Mouse (Mus musculus) thymus, postnatal 0 days (tissue): Measurements from ENCODE around the gene Sox10. TPM values are rescaled to one million over a fixed set of nuclear protein-coding genes. Genes with fewer than 3 reads are reported as not detected.

Experiments used
- DNase-seq: peaks from one replicate; pipeline ENCODE4 v3.0.0-alpha.2; 2015; ENCODE audit warnings: low spot score
- polyA plus RNA-seq: library from polyadenylated mRNA; unstranded; fragments of >200 nt; fragmentation: Nextera tagmentation; extraction: Ambion mirVana; gene quantifications from 2 replicates; pipeline ENCODE4 v1.2.1, GENCODE M21; 2015

The Sox10 gene
- polyA plus RNA-seq, 1 experiment from 2014 or later: 0.26 TPM

GRCm38 (mm10) chr15:79162301-79162700, 2.7 kb downstream of the Sox10 start:
- DNase-seq: no peak

GRCm38 (mm10) chr15:79155572-79155971, 9.5 kb downstream of the Sox10 start:
- DNase-seq: no peak

GRCm38 (mm10) chr15:79152709-79153108, 12.3 kb downstream of the Sox10 start:
- no peak for DNase-seq

GRCm38 (mm10) chr15:79151881-79152280, 13.2 kb downstream of the Sox10 start:
- DNase-seq: no peak

GRCm38 (mm10) chr15:79148533-79148932, 16.5 kb downstream of the Sox10 start:
- peak; percentile 78 for DNase-seq

- no peak for DNase-seq
These were observed 19.5 kb downstream of the Sox10 start for GRCm38 (mm10) chr15:79145522-79145921.

GRCm38 (mm10) chr15:79144021-79144420, 21.0 kb downstream of the Sox10 start:
- DNase-seq: no peak

- DNase-seq: no peak
These were observed 21.7 kb downstream of the Sox10 start for GRCm38 (mm10) chr15:79143316-79143715.

- DNase-seq: no peak
These were observed 23.5 kb downstream of the Sox10 start for GRCm38 (mm10) chr15:79141566-79141917.

GRCm38 (mm10) chr15:79140866-79141565, 24.0 kb downstream of the Sox10 start, which contains the start of the genes Polr2f and 1700088E04Rik:
Gene Polr2f (plus strand): TSS chr15:79141009.
Gene 1700088E04Rik (minus strand): TSS chr15:79141253.
- DNase-seq: peak; percentile 97

- DNase-seq: peak; percentile 24
These were observed 25.4 kb downstream of the Sox10 start for GRCm38 (mm10) chr15:79139640-79140039.

GRCm38 (mm10) chr15:79135783-79136575, 29.1 kb downstream of the Sox10 start:
- DNase-seq: no peak

GRCm38 (mm10) chr15:79135332-79135731, 29.7 kb downstream of the Sox10 start:
- no peak for DNase-seq

- no peak for DNase-seq
These were observed 30.4 kb downstream of the Sox10 start for GRCm38 (mm10) chr15:79134496-79135270.

- no peak for DNase-seq
These were observed 31.8 kb downstream of the Sox10 start for GRCm38 (mm10) chr15:79133191-79133661.

GRCm38 (mm10) chr15:79131442-79131841, 33.6 kb downstream of the Sox10 start:
- DNase-seq: no peak

GRCm38 (mm10) chr15:79130782-79131181, 34.3 kb downstream of the Sox10 start:
- no peak for DNase-seq

GRCm38 (mm10) chr15:79129311-79129710, 35.7 kb downstream of the Sox10 start:
- DNase-seq: no peak

- no peak for DNase-seq
These were observed 36.8 kb downstream of the Sox10 start for GRCm38 (mm10) chr15:79128208-79128607.

GRCm38 (mm10) chr15:79127101-79127500, 37.9 kb downstream of the Sox10 start:
- no peak for DNase-seq

GRCm38 (mm10) chr15:79126217-79126932, 38.7 kb downstream of the Sox10 start:
- peak; percentile 61 for DNase-seq
